Mouse (Mus musculus): ENCODE measurements around the gene Ret. TPM values are rescaled to one million over a fixed set of nuclear protein-coding genes. Genes with fewer than 3 reads are reported as not detected.

Ret gene
- polyA plus RNA-seq, 1 experiment from 2014 or later, result 0.05 TPM

DNA sequence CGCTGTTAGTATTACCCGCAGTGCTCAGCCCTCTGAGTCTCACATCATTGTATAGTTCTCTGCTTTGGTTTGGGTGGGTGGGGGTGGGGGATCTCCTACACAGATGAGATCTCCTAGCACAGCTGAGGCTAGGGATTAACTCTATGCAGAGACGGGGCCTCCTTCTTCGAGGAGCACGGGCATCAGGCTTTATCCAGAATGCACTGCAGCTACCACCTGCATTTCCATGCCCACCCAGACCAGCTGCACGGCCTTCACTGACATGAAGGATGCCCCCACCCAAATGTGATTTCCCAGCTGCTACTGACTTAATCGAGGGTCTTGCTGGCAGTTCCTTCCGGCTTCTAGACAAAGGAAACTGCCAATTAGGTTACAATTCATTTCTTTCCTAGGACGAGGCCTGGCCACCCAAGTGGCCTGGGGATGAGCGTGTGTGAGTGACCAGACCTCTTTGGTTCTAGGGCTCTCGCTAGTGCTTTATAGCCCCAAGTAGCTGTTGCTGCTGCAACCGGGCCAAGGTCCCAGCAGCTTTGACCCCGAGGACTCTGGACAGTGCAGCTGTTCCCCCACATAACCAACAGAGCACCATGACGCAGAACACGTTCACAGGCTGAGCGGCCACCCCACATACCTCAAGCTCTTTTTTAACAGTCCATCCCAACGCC is 10.8 kb downstream of the Ret start:
- H3K27ac ChIP-seq (ENCODE audit: low read depth), result no peak overlapping the region
- WGBS (ENCODE audit: insufficient replicate concordance), result 76% methylated on average over 17 of the region's 17 CpGs
- no peaks in the 10 kb centered on the region for H3K27me3 ChIP-seq (ENCODE audit: insufficient read depth, low read length)
- ATAC-seq (no peak), DNase-seq (no peak)
- no peaks in the 10 kb centered on the region for H3K36me3 ChIP-seq (replicated peaks; ENCODE audit: insufficient read depth, low read length)
- no peak overlapping the region for H3K9ac ChIP-seq (replicated peaks)
- no peaks in the 10 kb centered on the region for H3K9me3 ChIP-seq (ENCODE audit: low read length)
- TF ChIP-seq EP300 (IDR thresholded peaks at IDR 0.05; ENCODE audit: low read depth), result no peak
- TF ChIP-seq CTCF (IDR thresholded peaks at IDR 0.05; ENCODE audit: low read depth), result no peak
- no peak overlapping the region for H3K4me3 ChIP-seq (ENCODE audit: low read depth, low read length)
- H3K4me1 ChIP-seq (ENCODE audit: insufficient read depth), result no peaks in the 10 kb centered on the region; the same call in 1 of the 2 replicates
- H3K4me2 ChIP-seq (ENCODE audit: low read depth, low read length), result no peak overlapping the region

- TF ChIP-seq CTCF (IDR thresholded peaks at IDR 0.05; ENCODE audit: low read depth) (no peak), EP300 (IDR thresholded peaks at IDR 0.05; ENCODE audit: low read depth) (no peak)
- ATAC-seq, result no peak
- Histone ChIP-seq H3K4me2 (ENCODE audit: low read depth, low read length) (no peak overlapping the region), H3K36me3 (replicated peaks; ENCODE audit: insufficient read depth, low read length) (no peaks in the 10 kb centered on the region), H3K9ac (replicated peaks) (no peak overlapping the region), H3K27ac (ENCODE audit: low read depth) (no peak overlapping the region), H3K9me3 (ENCODE audit: low read length) (no peaks in the 10 kb centered on the region), H3K4me1 (ENCODE audit: insufficient read depth) (no peaks in the 10 kb centered on the region; the same call in 1 of the 2 replicates), H3K27me3 (ENCODE audit: insufficient read depth, low read length) (no peaks in the 10 kb centered on the region), H3K4me3 (ENCODE audit: low read depth, low read length) (no peak overlapping the region)
- WGBS (ENCODE audit: insufficient replicate concordance), result 84% methylated on average over 10 of the region's 10 CpGs
- no peak for DNase-seq
Observed at GRCm38 (mm10) chr6:118184126-118184525, 13.4 kb downstream of the Ret start.

DNA sequence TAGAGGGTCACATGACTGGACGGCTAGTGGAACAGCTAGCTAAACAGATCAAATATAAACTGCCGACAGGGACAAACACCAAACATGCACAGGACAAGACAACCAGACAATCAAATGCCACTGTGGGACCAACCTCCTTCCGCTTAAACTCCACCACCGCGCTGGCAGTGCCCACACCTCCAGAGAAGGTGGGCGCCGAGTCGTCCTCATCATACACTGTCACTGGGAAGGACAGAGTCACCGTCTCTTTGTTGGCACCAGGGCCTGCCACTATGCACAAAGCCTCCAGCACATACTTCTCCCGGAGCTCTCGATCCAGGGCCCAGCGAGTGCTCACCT is 17.5 kb downstream of the Ret start:
- 0 out of 2 replicates have a peak overlapping the region, but pooled peaks have one; percentile 42 for H3K4me2 ChIP-seq (ENCODE audit: low read depth, low read length)
- TF ChIP-seq EP300 (IDR thresholded peaks at IDR 0.05; ENCODE audit: low read depth) (no peak), CTCF (IDR thresholded peaks at IDR 0.05; ENCODE audit: low read depth) (no peak)

DNA sequence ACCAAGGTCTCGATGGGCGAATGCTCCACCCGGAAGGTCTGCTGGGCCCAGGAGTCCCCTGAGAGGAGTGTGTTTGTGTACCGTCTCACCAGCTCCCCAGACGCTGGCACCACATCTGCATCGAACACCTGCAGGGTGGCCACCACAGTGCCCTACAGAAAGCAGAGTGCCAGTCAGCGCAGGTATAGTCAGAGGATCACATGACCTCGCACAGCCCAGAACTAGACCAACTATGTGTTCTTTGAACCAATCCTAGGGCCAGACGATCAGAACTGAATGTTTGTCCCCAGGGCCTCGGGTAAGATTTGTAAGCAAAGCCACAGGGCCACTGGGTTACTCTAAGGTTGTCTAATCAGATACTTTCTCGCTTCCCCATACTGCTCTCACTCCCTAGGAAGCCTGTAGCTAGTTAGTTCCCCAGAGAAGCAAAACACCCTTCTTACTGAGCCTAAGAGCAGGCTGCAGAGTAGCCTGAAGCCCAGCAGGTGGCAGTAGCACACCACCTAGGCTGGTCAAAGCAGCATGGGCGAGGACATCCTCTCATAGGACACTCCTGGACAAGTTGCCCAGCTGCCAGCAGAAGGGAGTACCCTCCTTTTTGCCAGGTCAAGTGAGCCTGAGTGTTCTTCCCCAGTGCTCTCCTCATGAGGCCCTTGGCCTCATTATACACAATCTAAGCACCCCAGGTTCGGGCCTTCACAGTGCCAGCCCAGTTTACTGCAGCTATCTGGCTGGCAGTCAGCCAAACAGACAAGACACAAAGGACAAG is 18.0 kb downstream of the Ret start:
- 47% methylated on average over 13 of the region's 13 CpGs for WGBS (ENCODE audit: insufficient replicate concordance)
- H3K4me3 ChIP-seq (ENCODE audit: low read depth, low read length), result no peak overlapping the region
- no peaks in the 10 kb centered on the region for H3K27me3 ChIP-seq (ENCODE audit: insufficient read depth, low read length)
- DNase-seq (peak; percentile 76), ATAC-seq (peak; percentile 85)
- H3K4me2 ChIP-seq (ENCODE audit: low read depth, low read length), result peak overlapping the region; percentile 42; the same call in 1 of the 2 replicates
- H3K9ac ChIP-seq (replicated peaks), result no peak overlapping the region
- H3K4me1 ChIP-seq (ENCODE audit: insufficient read depth), result no peaks in the 10 kb centered on the region
- TF ChIP-seq EP300 (IDR thresholded peaks at IDR 0.05; ENCODE audit: low read depth) (no peak), CTCF (IDR thresholded peaks at IDR 0.05; ENCODE audit: low read depth) (peak; percentile 98)
- no peaks in the 10 kb centered on the region for H3K36me3 ChIP-seq (replicated peaks; ENCODE audit: insufficient read depth, low read length)
- no peaks in the 10 kb centered on the region for H3K9me3 ChIP-seq (ENCODE audit: low read length)
- no peak overlapping the region for H3K27ac ChIP-seq (ENCODE audit: low read depth)

More for the DNA sequence above, 17.5 kb downstream of the Ret start:
- Histone ChIP-seq H3K4me1 (ENCODE audit: insufficient read depth) (no peaks in the 10 kb centered on the region), H3K4me3 (ENCODE audit: low read depth, low read length) (no peak overlapping the region), H3K27ac (ENCODE audit: low read depth) (no peak overlapping the region), H3K27me3 (ENCODE audit: insufficient read depth, low read length) (no peaks in the 10 kb centered on the region), H3K9ac (replicated peaks) (no peak overlapping the region), H3K9me3 (ENCODE audit: low read length) (no peaks in the 10 kb centered on the region), H3K36me3 (replicated peaks; ENCODE audit: insufficient read depth, low read length) (no peaks in the 10 kb centered on the region)
- 75% methylated on average over 12 of the region's 12 CpGs for WGBS (ENCODE audit: insufficient replicate concordance)
- DNase-seq, result no peak
- ATAC-seq, result no peak

GRCm38 (mm10) chr6:118173975-118174328 is 23.6 kb downstream of the Ret start:
- TF ChIP-seq EP300 (IDR thresholded peaks at IDR 0.05; ENCODE audit: low read depth), result no peak
- TF ChIP-seq CTCF (IDR thresholded peaks at IDR 0.05; ENCODE audit: low read depth), result no peak
- Histone ChIP-seq H3K27me3 (ENCODE audit: insufficient read depth, low read length) (no peaks in the 10 kb centered on the region), H3K9me3 (ENCODE audit: low read length) (no peaks in the 10 kb centered on the region), H3K27ac (ENCODE audit: low read depth) (no peak overlapping the region), H3K36me3 (replicated peaks; ENCODE audit: insufficient read depth, low read length) (no peaks in the 10 kb centered on the region), H3K4me2 (ENCODE audit: low read depth, low read length) (no peak overlapping the region), H3K4me3 (ENCODE audit: low read depth, low read length) (no peak overlapping the region), H3K4me1 (ENCODE audit: insufficient read depth) (no peaks in the 10 kb centered on the region), H3K9ac (replicated peaks) (no peak overlapping the region)
- DNase-seq (no peak), ATAC-seq (no peak)
- 67% methylated on average over 5 of the region's 5 CpGs for WGBS (ENCODE audit: insufficient replicate concordance)

DNA sequence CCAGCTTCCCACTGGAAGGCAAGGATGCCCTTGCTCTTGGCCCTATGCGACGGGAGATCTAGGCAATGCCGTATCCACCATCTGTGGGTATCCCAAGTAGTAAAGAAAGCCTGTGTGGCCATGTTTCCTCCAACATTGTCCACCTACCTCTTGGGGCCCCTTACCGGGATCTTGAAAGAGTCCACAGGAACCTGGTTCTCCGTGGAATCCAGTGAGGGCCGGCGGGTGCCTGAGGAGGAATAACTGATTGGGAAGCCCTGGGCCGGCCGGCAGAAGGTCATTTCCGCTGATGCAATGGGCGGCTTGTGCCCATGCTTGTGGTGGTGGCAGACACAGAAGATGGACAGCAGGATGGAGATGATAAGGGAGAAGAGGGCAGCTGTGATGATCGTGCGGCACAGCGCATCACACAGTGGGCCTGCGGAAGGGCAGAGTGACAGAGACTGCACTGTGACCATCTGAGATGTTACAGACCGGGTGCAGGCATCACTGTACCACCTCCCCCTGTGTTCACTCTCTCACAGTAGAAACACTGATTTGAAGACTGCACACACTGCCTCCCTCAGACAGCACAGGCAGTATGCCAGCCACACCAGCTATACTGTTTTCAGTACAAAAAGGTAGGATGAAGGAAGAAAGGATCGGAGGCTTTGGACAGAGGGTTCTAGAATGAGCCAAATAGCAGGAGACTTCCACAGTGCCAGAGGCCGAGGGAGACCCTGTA is 24.1 kb downstream of the Ret start:
- Histone ChIP-seq H3K4me1 (ENCODE audit: insufficient read depth) (no peaks in the 10 kb centered on the region), H3K4me3 (ENCODE audit: low read depth, low read length) (no peak overlapping the region), H3K9me3 (ENCODE audit: low read length) (no peaks in the 10 kb centered on the region), H3K36me3 (replicated peaks; ENCODE audit: insufficient read depth, low read length) (no peaks in the 10 kb centered on the region), H3K9ac (replicated peaks) (no peak overlapping the region), H3K27ac (ENCODE audit: low read depth) (no peak overlapping the region), H3K27me3 (ENCODE audit: insufficient read depth, low read length) (no peaks in the 10 kb centered on the region), H3K4me2 (ENCODE audit: low read depth, low read length) (no peak overlapping the region)
- WGBS (ENCODE audit: insufficient replicate concordance), result 84% methylated on average over 18 of the region's 18 CpGs
- ATAC-seq (no peak), DNase-seq (no peak)
- no peak for TF ChIP-seq EP300 (IDR thresholded peaks at IDR 0.05; ENCODE audit: low read depth)
- TF ChIP-seq CTCF (IDR thresholded peaks at IDR 0.05; ENCODE audit: low read depth), result no peak

Data from liver, postnatal 0 days (tissue).